Mouse (Mus musculus) cerebellum, adult 2 months (tissue): ENCODE data around the gene Josd1.

Experiments used
- CTCF ChIP-seq: fragments of 200-500 bp; IDR thresholded peaks from 2 replicates; pipeline ENCODE4 v1.5.1; 2011; ENCODE audit warnings: low read depth, mild to moderate bottlenecking, control low read depth, low read length, moderate library complexity, borderline replicate concordance; ENCODE audit not compliant: insufficient read depth
- POLR2A ChIP-seq: fragments of 200-500 bp; IDR thresholded peaks from 2 replicates; pipeline ENCODE4 v1.6.1; 2011; ENCODE audit warnings: low read length, control low read depth, borderline replicate concordance; ENCODE audit not compliant: insufficient read depth

GRCm38 (mm10) chr15:79683146-79683545 lies 4.6 kb downstream of the Josd1 start:
- TF ChIP-seq POLR2A (no peak), CTCF (no peak)
